Mouse (Mus musculus) regulatory T cell (primary cell): ENCODE measurements around the gene Kank1.

Experiments used
- in situ Hi-C: fragments of 300-600 bp; cut with MboI, MseI; formaldehyde crosslinking; loops from one replicate; pipeline ENCODE4 v1.15.1; 2025; ENCODE audit warnings: high pct_unique_total_duplicates

Kank1 gene

DNA sequence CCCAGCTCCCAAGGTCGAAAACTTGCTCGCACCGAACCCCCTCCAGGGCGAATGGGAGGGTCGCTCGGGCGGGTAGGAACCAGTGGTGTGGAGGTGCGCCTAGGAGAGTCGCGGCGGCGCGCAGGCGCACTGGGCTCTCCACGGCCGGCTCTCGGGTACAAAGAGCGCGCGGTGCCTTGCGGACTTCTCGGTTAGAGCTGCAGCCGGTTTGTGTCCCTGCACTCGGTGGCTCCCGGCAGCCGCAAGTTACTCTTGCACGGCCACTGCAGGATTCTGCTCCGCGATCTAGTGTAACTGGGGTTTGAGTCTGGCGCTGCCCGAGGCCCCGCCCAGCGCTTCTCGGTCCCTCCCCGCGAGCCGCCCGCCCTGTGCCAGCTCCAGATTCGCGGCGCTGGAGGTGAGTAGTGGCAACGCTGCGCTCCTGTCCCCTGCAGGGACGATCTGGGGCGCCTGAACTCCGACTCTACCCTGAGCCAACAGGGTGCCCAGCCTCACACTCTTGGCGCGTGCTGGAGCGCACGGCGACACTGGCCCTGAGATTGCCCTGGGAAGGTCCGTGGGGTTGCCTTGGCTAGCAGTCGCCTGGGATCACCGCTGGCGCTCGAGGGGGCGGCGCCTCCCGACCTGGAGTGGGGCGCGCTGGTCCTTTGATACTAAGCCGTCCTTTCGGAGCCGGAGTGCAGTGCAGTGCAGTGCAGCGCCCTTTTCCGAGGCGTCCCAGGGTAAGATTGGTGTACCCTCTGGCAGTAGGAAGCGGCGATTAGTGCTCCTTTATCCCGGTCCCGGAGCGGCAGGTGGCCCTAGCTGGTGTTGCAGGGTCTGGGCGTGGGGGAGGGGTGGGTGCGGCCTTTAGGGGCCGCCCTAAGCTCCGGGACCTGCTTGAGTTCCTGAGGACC is at the start of gene Kank1:
Gene Kank1 (plus strand): TSS at position 380 of the 896 bp plus-strand sequence.
- in situ Hi-C loops: loop anchor here (25.0 kb wide), 1 partner anchor 1425 kb away; no protein-coding TSS in a partner anchor

DNA sequence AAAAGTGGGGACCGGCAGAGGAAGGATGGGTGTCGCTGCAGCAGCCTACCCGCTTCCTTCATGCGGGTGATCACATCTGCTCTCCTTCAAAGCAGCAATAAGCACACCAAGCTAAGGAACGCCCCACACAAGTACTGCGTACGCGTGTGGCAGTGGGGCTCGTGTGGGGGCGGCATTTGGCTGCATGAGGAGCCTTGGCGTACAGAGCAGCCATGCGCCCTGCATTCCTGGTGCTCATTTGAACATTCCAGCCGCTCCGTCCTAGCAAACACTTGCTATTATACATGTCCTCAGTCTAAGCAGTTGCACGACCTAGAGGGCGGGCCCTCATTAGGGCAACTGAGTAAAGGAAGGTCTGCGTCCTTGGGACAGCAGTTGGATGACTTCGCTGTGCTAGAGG is 49.1 kb upstream of the Kank1 start:
- in situ Hi-C loops: no loop called here

DNA sequence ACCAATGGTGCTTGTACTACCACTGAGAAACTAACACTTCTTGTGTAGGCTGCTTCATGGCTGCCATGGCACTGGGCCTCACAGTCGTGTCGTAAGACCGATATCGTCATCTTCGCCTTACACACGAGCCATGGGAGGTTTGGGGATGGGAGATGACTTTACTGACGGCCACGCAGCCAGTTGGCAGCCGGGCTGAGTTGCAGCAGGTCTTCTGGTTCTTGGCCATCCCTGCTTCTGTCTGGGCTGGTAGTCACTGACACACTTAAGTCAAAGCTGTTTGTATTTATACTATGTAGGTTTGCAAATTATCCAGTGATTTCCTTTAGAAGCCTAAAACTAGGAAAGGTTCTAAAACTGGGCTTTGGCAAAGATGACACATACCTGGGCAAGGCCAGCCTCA is 43.0 kb upstream of the Kank1 start:
- in situ Hi-C loops: no loop called here

DNA sequence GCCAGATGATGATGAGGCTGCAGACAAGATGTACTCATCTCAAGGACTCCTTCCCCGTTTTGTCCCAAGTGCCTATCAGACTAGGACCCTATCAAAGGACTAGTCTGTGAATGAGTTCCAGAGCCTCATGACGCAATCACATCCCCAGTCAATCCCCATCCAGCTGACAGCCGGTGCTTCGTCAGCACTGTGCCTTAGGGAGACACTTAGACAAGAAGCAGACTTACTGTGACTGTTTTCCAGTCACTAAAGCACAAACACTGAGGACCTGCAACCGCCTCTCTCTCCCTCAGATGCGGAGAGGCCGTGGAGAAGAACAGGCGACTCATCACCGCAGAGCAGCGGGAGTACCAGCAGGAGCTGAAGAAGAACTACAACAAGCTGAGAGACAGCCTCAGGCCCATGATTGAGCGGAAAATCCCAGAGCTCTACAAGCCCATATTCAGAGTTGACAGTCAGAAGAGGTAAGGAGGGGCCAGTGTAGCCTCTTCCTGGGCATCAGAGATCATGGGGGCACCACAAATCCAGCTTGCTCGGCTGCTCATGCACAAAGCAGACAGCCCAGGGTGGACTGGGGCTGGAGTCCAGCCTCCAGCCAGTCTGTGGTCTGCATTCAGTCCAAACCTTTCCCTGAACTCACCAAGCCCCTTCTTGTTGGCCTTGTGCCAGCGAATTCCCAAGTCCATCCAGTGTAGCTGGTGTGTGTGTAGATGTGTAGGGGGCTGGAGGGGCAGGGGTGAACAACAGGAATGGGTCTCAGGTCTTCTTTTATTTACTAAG is 36.5 kb upstream of the Kank1 start:
- in situ Hi-C loops: no loop called here

DNA sequence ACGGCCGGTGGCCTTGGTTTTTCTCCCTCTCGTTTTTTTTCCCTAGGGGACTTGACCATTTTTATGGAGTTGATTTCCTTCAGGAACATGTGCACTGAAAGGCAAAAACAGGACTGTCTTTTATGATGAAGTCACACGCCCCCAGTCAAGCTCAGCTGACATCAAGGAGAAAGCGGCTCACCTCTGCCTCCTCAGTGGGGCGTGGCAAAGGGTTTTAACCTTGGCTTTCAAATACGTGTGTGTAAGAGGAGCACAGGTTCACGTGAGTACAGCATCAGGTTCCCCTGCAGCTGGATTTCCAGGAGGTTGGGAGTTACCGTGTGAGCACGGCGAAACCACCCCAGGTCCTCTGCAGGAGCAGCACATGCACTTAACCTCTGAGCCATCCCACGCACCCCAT is 33.7 kb upstream of the Kank1 start:
- in situ Hi-C loops: no loop called here

DNA sequence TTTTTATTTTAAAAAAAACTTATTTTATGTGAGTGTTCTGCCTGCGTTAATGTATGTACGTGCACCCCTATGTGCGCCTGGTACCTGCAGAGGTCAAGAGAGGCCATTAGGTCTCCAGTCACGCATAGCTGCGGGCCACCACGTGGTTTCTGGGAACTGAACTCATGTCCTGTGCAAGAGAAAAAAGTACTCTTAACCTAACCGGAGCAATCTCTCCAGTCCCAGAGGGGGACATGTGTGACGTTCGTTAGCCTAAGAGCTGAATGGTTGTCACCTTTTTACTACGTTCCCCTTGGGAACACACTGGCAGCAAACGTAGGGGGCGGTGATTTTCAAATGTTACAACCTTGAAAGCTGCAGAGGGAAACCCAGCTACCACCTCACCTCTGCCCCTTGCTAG is 29.8 kb upstream of the Kank1 start:
- in situ Hi-C loops: no loop called here

DNA sequence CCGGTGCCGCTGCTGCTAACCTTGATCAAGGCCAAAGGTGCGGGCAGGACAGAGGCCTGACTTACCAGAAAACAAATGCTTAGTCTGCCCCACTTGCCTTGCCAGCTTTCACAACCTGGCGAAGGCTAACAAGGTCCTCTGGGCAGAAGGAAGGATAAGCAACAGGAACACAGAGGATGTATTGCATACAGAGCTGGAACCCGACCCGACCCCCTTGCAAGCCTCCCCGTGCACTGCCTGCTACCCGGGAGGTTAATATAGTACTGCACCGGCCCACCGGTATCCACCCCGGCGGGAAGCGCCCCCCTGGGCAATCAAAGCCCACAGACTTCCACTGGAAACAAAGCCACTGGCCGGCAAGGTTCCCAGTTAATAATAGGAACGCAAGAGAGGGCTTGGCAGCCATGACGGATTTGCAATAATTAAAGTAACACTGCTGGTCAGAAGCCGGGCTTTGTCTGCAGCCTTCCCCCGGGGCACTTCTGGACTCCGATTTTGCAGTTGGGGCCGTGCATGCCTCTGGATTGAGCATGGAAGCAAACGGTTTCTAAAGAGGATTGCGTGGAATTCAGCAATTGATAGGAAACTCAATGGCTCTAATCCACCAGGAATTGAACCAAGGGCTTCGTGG is 28.9 kb upstream of the Kank1 start:
- in situ Hi-C loops: no loop called here

DNA sequence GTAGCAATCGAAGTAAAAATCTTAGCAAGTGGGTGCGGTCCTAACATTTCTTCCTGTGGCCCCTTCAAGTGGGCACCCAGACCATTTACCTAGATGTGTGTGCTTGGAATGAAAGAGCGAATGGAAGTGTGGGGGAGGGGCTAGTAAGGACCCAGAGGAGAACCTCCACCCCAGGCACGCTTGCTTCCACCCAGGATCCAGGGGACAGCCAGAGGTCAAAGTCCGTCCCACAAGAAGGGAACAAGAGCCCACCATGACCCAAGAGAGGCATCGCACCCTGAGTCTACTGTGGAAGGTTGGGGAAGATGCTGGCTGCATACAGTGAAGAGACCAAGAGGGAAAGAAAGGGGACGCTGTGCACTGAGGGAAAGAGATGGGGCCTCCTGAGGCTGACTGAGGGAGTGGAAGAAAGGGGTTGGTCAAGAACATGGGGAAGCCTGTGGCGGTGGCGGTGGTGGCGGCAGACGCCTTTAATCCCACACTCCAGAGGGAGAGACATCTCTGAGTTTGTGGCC is 28.1 kb upstream of the Kank1 start:
- in situ Hi-C loops: no loop called here

DNA sequence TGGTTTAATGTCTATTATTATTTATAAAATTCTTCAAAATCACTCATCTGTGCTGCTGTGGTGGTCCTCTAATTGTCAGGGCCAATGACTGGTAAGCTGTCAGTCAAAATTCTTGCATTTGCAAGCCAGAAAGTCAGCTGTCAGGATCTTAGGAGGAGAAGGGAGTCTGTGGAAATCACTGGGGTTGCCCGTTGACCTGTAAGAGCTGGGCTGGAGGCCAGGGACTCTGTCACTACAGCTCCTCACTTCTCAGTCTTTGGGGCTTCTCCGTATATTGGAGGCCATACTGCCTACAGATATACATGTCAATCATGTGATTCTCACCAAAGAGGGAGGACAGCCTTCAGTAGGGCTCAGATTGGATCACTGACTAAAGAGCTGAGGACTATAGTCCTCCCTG is 16.2 kb upstream of the Kank1 start:
- in situ Hi-C loops: no loop called here

DNA sequence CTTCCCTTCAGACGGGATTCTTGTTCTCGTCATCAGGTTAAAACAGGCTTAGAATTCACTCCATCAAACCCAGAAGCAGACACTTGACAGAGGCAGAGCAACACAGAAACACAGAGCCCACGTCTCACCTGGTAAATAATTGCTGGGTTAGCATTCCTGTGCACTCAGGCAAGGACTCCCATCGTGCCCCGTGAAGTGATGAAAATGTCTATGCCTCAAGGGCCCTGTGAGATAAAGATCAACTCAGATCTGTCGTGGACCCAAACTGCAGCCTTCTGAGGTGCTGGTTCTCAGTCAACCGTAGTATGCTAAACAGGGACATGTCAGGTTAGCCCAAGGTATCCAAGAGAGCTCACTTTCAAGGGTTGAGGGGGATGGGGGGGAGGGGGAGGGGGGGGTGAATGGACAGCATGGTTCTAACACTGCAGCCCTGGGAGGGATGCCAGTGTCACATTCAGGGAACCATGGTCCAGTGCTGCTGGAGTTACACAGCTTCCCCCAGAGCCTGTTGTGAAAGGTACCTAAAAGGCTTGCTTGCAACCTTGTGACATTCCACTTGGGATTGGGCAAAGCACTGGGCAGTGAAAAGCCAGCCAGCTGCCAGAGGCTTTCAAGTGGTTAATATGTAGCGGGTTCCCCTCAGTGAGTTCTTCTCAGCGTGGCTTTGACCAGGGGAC is 14.7 kb upstream of the Kank1 start:
- in situ Hi-C loops: no loop called here

DNA sequence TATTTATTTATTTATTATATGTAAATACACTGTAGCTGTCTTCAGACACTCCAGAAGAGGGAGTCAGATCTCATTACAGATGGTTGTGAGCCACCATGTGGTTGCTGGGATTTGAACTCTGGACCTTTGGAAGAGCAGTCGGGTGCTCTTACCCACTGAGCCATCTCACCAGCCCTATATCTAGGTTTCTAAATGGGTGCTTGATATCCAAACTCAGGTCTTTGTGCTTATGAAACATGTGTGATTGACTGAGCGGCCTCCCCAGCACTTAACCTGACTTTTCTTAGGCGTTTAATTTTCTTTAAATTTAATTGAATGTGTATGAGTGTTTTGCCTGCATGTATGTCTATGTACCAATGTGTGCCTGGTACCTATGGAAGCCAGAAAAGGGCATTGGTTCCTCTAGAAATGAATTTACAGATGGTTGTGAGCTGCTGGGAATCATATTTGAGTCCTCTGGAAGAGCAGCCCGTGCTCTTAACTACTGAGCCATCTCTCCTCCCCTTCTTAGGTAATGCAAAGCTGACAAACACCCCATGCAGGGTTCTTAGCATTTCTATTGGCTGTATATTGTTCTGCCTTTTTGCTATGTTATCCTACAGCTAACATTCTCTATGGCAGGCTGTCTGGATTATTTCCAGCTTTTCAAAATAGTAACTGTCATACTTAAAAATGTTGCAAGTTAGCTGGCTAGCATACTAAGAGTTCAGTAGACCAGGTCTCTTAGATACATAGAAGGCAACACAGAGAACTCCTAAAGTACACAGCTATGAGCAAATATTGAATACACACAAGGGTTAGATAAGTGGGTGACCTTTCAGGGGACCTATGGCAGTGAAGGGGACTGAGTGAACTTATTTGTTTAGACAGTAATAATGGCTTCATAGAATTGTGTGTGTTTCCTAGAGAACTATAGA is 6.5 kb upstream of the Kank1 start:
- in situ Hi-C loops: loop anchor here (25.0 kb wide), 1 partner anchor 1418 kb away; no protein-coding TSS in a partner anchor

DNA sequence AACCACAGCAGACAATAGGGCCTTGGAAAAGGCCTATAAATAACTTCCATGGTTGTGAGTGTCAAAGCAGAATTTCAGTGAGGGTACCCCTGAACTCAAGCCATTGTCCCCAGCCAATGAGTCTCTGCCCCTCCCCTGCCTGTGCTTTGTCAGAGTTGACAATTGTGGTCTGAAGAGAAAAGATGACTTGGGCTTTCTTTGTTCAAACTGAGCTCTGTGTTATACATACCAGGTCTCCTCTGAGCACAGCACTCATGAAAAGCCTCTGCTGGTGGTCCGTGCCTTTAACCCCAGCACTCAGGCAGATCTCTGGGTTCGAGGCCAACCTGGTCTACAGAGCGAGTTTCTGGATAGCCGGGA is 5.8 kb upstream of the Kank1 start:
- in situ Hi-C loops: loop anchor here (25.0 kb wide), 1 partner anchor 1419 kb away; no protein-coding TSS in a partner anchor

DNA sequence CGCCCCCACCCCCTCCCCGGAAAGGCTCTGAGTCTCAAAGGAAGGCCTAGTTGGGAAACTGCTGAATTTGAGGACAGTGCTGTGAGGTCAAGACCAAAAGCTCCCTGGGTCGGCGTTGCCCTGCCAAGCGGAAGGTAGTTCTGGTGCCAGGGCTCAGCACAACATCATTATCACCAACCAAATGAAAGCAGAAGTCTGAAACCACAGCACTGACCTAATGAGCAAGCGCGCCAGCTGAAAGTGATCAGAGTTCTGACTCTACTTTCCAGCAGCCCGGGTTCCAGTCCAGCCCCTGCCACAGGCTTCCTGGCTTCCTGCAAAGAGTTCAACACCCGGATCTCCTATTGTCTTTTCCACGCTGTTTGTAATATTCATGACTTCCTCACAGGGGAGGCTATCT is 4.7 kb upstream of the Kank1 start:
- in situ Hi-C loops: loop anchor here (25.0 kb wide), 1 partner anchor 1420 kb away; no protein-coding TSS in a partner anchor

DNA sequence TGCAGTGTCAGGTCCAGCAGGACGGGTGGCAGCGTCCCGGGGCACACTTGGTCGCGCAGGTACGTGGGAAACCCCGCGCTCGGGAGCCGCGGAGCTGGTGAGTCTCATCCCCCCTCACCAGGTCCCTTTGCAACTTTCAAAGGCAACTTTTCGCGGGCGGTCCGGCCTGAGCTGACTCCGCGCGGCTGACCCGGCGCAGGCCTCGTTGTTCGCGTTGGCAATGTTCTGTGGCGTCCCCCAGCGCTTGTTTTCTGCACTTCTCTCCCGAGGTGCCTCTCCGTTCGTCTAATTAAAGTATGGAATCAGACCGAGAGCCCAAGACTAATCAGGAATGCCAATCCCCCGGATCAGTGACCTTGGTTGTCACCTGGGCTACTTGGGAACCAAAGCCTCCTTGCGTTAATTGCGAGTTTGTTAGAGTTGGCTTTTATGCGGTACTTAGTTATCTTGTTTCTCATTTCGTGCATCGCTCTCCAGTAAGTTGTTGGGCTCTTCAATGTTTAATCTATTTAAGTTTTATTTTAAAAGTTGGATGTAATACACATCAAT is 791 bp downstream of the Kank1 start:
- in situ Hi-C loops: loop anchor here (25.0 kb wide), 1 partner anchor 1425 kb away; no protein-coding TSS in a partner anchor

DNA sequence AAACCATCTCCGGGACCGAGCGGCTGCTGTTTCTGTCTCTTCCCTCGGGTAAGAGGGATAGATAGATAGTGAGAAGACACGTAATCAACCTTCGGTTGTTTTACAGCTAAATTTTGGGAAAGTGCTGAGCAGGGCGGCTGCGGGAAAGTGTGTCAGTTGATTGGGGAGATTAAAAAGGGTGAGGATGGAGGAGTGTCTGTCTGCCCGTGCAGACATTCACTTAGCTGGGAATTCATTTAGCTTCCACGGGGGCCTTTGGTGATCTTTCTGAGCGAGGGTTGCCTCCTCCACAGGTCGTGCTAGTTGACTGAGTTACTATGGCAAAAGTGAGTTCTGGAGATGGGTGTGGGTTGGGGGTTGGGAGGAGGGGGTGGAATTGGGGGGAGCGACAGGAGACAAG is 1.3 kb downstream of the Kank1 start:
- in situ Hi-C loops: loop anchor here (25.0 kb wide), 1 partner anchor 1426 kb away; no protein-coding TSS in a partner anchor

DNA sequence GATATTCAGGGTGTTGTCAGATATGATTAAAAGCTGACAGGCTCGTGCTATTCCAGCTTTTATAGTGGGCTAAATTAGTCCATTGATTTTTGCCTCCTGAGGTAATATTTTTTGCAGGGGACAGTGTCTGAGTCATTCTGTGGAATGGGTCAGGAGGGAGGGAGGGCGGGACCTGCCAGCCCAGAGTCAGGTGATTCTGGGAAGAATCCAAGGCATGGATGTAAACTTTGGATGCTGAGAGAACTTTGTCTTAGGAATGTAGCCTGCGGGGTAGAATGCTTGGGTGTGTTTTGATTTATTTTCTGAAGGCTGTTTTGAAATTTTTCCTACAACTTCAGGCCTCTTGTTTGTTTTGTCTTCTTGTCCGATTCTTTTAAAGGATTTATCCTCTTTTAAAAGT is 6.8 kb downstream of the Kank1 start:
- in situ Hi-C loops: loop anchor here (25.0 kb wide), 1 partner anchor 1431 kb away; no protein-coding TSS in a partner anchor

DNA sequence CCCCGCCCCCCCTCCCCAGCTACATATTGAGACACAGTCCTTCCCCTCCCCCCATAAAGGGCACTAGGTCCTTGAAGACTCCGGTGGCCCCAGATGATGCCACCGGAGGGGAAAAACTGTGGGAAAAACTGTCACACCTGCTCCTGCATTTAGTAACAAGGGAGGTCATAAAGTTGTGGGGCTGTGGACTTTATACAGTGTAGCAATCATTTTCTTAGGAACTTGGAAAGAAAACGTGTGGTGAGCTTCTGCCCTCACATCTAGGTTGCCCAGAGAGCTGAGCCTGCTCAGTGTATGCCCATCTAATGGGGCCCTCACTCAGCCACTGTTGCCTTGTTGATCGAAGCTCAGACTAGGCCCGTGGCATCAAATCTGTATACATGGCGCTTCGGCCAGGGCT is 9.3 kb downstream of the Kank1 start:
- in situ Hi-C loops: loop anchor here (25.0 kb wide), 1 partner anchor 1434 kb away; no protein-coding TSS in a partner anchor

DNA sequence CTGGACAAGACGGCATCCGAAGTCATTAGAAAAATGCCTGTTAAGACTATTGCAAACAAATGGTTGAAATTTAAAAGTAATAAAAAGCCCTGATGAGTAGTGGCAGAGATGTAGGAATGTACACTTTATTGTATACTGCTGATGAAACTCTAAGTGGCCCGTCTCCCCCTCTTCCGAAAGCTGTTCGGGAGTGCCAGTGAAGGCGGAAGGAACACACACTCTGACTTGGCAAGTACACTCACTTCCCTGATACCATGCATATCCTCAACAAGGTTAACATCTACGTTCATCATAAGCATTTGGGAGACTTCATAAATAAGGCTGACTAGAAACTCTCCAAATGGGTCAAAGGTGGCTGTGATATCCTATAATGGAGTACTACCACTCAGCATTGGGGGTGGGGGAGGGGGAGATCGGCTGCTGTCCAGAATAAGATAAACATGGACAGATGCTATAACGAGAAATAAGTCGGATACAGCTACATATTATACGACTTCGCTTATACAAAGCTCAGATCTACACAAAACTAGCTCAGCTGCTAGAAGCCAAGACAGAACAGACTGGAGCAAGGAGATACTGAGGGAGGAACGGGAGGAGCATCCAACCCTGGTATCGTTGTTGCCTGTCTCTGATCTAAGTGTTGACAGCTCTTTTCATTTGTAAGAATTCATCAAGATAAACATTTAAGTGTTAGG is 11.2 kb downstream of the Kank1 start:
- in situ Hi-C loops: loop anchor here (25.0 kb wide), 1 partner anchor 1436 kb away; no protein-coding TSS in a partner anchor

DNA sequence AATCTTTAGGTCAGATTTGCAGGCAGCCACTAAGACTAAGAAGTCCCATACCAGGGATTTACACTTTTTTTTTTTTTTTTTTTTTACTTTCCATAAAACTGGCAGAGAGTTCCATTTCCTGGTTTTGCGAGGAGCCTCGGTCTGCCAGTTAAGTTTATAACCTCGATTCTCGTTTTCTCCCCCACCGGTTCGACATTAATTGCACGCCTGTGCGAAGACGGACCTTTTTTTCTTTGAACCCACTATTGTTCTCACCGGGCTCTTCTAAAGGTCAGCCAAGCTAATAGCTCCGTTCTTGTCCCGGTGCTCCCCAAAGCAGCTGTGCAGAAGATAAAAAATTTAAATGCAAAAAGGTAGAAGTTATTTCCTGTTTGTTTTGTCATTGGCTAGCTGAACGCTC is 12.5 kb downstream of the Kank1 start:
- in situ Hi-C loops: loop anchor here (25.0 kb wide), 1 partner anchor 1437 kb away; no protein-coding TSS in a partner anchor
